Mouse (Mus musculus) cerebellum, postnatal 36 days (tissue): ENCODE data around the gene Myog.

ENCODE experiments used
- DNase-seq, 2 experiments: peaks; one replicate each; pipeline ENCODE4 v3.0.0; 2021 to 2022; ENCODE audit warnings: mixed read lengths in 2 of 2

The Myog gene

GRCm38 (mm10) chr1:134285458-134286120 is 4.2 kb upstream of the Myog start:
- DNase-seq: no peak

- DNase-seq: no peak
Measured at GRCm38 (mm10) chr1:134288239-134288638, 1.6 kb upstream of the Myog start.

- no peak for DNase-seq
Measured at GRCm38 (mm10) chr1:134290300-134290699, 511 bp downstream of the Myog start.

- DNase-seq: peak; percentile 64 to 67
Measured at GRCm38 (mm10) chr1:134290909-134291308, 1.1 kb downstream of the Myog start.

- no peak for DNase-seq
Measured at GRCm38 (mm10) chr1:134291555-134291954, 1.8 kb downstream of the Myog start.

GRCm38 (mm10) chr1:134292073-134292472 is 2.3 kb downstream of the Myog start:
- no peak for DNase-seq

- no peak for DNase-seq
Measured at GRCm38 (mm10) chr1:134292601-134293000, 2.8 kb downstream of the Myog start.

- no peak for DNase-seq
Measured at GRCm38 (mm10) chr1:134293276-134293675, 3.5 kb downstream of the Myog start.

GRCm38 (mm10) chr1:134293738-134294604 is 4.2 kb downstream of the Myog start:
- no peak for DNase-seq

GRCm38 (mm10) chr1:134297265-134297664 is 7.5 kb downstream of the Myog start:
- DNase-seq: peak; percentile 91 to 94

- peak; percentile 50 to 55 for DNase-seq
Measured at GRCm38 (mm10) chr1:134298636-134299411, 9.0 kb downstream of the Myog start.

GRCm38 (mm10) chr1:134302568-134303238 is 12.9 kb downstream of the Myog start:
- DNase-seq: no peak

GRCm38 (mm10) chr1:134304940-134305339 is 15.2 kb downstream of the Myog start:
- DNase-seq: no peak

- DNase-seq: no peak
Measured at GRCm38 (mm10) chr1:134307409-134307808, 17.6 kb downstream of the Myog start.

- no peak for DNase-seq
Measured at GRCm38 (mm10) chr1:134310291-134310690, 20.5 kb downstream of the Myog start.

- no peak for DNase-seq
Measured at GRCm38 (mm10) chr1:134310729-134311128, 20.9 kb downstream of the Myog start.

- no peak for DNase-seq
Measured at GRCm38 (mm10) chr1:134311760-134312159, 22.0 kb downstream of the Myog start.

GRCm38 (mm10) chr1:134315181-134315580 is 25.4 kb downstream of the Myog start:
- DNase-seq: no peak

- no peak for DNase-seq
Measured at GRCm38 (mm10) chr1:134316361-134316760, 26.6 kb downstream of the Myog start.

GRCm38 (mm10) chr1:134318261-134318660 is 28.5 kb downstream of the Myog start:
- DNase-seq: no peak

- DNase-seq: no peak
Measured at GRCm38 (mm10) chr1:134320691-134321301, 31.0 kb downstream of the Myog start.

- DNase-seq: peak in 1 of 2 experiments; percentile 52
Measured at GRCm38 (mm10) chr1:134322591-134322990, 32.8 kb downstream of the Myog start.
